Mouse (Mus musculus): ENCODE data around the gene Grb10.

DNA sequence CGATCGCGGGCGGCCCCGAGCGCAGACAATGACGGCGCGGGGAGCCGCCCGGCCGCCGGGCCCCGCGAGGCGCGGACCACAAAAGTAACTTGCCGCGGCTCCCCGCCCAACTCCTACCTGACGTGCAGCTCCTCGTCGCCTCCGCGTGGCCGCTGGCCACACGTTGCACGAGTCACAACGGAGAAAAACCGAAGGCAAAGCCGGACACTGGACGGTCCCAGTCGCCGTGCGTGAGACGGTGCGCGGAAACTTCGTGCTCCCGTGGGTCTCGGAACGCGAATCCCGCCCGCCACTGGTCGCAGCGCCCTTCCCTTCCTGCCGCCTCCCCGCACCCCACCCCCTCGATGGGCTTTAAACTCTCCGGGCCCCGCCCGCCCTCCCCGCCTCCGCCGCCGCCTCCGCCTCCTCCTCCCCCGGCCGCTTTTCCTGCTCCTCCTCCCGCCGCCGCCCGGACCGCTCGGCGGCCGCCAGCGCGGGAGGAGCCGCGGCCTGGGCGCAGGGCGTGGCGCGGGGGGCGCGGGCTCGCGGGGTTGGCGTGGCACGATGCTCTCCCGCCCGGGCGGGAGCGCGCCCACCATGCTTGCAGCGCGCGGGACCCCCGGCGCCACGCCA is 1.3 kb downstream of the Grb10 start:
- TF ChIP-seq CTCF (IDR thresholded peaks at IDR 0.05; ENCODE audit: borderline replicate concordance, control insufficient read depth, extremely low read depth, insufficient read depth, low read length, poor library complexity): no peak
- TF ChIP-seq POLR2A (IDR thresholded peaks at IDR 0.05; ENCODE audit: control insufficient read depth, extremely low read depth, insufficient read depth, low read length, poor library complexity): no peak

Measured in thymus, adult 2 months (tissue).